Mouse (Mus musculus): Measurements from ENCODE around the gene Prkcb. TPM values are rescaled to one million over a fixed set of nuclear protein-coding genes. Genes with fewer than 3 reads are reported as not detected.

Prkcb gene
- polyA plus RNA-seq, 1 experiment from 2014 or later = 4.8 TPM

- ATAC-seq (ENCODE audit: low FRiP score, low TSS enrichment) = no peak
- 62% methylated on average over 4 of the region's 4 CpGs for WGBS
- Histone ChIP-seq H3K4me1 (ENCODE audit: insufficient read depth, low read length) (no peaks in the 10 kb centered on the region), H3K9me3 (ENCODE audit: low read length) (peaks cover 3% of the 10 kb centered on the region; the same call in 1 of the 2 replicates), H3K27me3 (ENCODE audit: insufficient read depth, low read length) (no peaks in the 10 kb centered on the region), H3K9ac (replicated peaks; ENCODE audit: low read length) (no peak overlapping the region), H3K27ac (ENCODE audit: low read length) (no peak overlapping the region), H3K36me3 (ENCODE audit: insufficient read depth, low read length) (no peaks in the 10 kb centered on the region), H3K4me2 (replicated peaks; ENCODE audit: low read depth, low read length) (no peak overlapping the region), H3K4me3 (ENCODE audit: low read length) (no peak overlapping the region)
Measured at GRCm38 (mm10) chr7:122300538-122300937, 12.0 kb downstream of the Prkcb start.

DNA sequence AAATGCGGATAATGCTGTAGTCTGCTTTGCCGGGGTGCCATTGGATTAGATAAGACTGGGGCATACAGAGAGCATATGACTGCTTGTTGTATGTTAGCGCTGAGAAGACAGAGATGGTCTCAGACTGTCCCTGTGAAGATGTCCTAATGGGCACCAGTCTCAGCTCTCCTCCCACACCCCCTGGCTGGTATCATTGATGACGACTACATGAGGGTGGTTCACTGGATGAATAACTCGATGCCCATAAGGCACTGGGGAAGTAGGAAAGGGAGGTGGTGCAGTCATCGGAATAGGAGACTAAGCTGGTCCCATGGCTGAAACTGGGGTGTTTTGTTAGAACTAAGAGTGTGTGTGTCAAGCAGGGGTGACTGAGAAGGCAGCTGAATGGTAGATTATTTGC is 14.0 kb downstream of the Prkcb start:
- Histone ChIP-seq H3K27ac (ENCODE audit: low read length) (no peak overlapping the region), H3K9ac (replicated peaks; ENCODE audit: low read length) (no peak overlapping the region), H3K9me3 (ENCODE audit: low read length) (peaks cover 3% of the 10 kb centered on the region; the same call in 1 of the 2 replicates), H3K4me3 (ENCODE audit: low read length) (no peak overlapping the region), H3K4me2 (replicated peaks; ENCODE audit: low read depth, low read length) (no peak overlapping the region), H3K36me3 (ENCODE audit: insufficient read depth, low read length) (no peaks in the 10 kb centered on the region), H3K4me1 (ENCODE audit: insufficient read depth, low read length) (no peaks in the 10 kb centered on the region), H3K27me3 (ENCODE audit: insufficient read depth, low read length) (no peaks in the 10 kb centered on the region)
- 89% methylated on average over 6 of the region's 6 CpGs for WGBS
- ATAC-seq (ENCODE audit: low FRiP score, low TSS enrichment) = no peak

DNA sequence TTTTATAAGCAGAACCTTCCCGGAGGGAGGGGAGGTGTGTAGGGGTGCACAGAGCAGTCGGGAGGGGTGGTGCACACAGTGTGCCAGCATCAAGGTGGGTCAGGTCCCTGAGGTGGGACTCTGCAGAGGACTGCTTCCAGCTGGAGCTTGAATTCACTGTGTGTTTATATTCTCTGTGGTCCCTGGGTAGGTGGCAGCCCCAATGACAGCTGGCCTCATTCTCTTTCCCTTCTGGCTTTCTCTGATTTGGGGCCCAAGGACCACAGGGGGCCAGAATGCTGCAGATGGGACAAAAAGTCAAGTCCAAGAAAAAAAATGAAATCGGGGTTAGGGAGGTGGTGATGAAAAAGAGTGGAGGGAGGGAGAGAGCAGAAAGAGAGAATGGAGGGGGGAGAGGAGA is 15.4 kb downstream of the Prkcb start:
- H3K27me3 ChIP-seq (ENCODE audit: insufficient read depth, low read length) = no peaks in the 10 kb centered on the region

GRCm38 (mm10) chr7:122304521-122304920 is 16.0 kb downstream of the Prkcb start:
- Histone ChIP-seq H3K27me3 (ENCODE audit: insufficient read depth, low read length) (no peaks in the 10 kb centered on the region), H3K9me3 (ENCODE audit: low read length) (peaks cover 3% of the 10 kb centered on the region; the same call in 1 of the 2 replicates), H3K27ac (ENCODE audit: low read length) (no peak overlapping the region), H3K36me3 (ENCODE audit: insufficient read depth, low read length) (no peaks in the 10 kb centered on the region), H3K4me2 (replicated peaks; ENCODE audit: low read depth, low read length) (no peak overlapping the region), H3K4me1 (ENCODE audit: insufficient read depth, low read length) (0 out of 2 replicates have a peak, but pooled peaks cover 1% of the 10 kb centered on the region), H3K4me3 (ENCODE audit: low read length) (no peak overlapping the region), H3K9ac (replicated peaks; ENCODE audit: low read length) (no peak overlapping the region)
- 83% methylated on average over 2 of the region's 2 CpGs for WGBS
- no peak for ATAC-seq (ENCODE audit: low FRiP score, low TSS enrichment)

More for the DNA sequence above, 15.4 kb downstream of the Prkcb start:
- Histone ChIP-seq H3K4me2 (replicated peaks; ENCODE audit: low read depth, low read length) (no peak overlapping the region), H3K4me3 (ENCODE audit: low read length) (no peak overlapping the region), H3K9me3 (ENCODE audit: low read length) (peaks cover 3% of the 10 kb centered on the region; the same call in 1 of the 2 replicates), H3K36me3 (ENCODE audit: insufficient read depth, low read length) (no peaks in the 10 kb centered on the region), H3K27ac (ENCODE audit: low read length) (no peak overlapping the region), H3K9ac (replicated peaks; ENCODE audit: low read length) (no peak overlapping the region), H3K4me1 (ENCODE audit: insufficient read depth, low read length) (no peaks in the 10 kb centered on the region)
- 76% methylated on average over 3 of the region's 3 CpGs for WGBS
- ATAC-seq (ENCODE audit: low FRiP score, low TSS enrichment) = no peak

DNA sequence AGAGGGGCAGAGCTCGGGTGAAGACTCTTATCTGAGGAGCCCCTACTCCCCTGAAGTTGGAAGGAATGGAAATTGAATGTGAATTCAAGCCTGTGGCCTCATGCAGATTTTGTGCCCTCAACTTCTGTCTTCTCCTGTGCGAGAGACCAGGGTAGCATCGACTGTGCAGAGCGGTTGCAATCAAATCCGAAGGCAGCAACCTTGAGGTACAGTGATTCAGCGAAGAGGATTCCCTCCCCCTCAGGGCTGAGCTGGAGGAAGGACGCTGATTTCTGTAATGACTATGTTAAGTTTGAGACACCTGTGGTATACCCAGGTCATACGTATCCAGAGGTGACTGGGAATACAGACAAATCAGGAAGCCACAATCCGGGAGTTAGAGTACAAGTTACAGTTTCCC is 18.7 kb downstream of the Prkcb start:
- ATAC-seq (ENCODE audit: low FRiP score, low TSS enrichment) = no peak
- Histone ChIP-seq H3K9me3 (ENCODE audit: low read length) (no peaks in the 10 kb centered on the region), H3K27ac (ENCODE audit: low read length) (no peak overlapping the region), H3K36me3 (ENCODE audit: insufficient read depth, low read length) (no peaks in the 10 kb centered on the region), H3K4me1 (ENCODE audit: insufficient read depth, low read length) (0 out of 2 replicates have a peak, but pooled peaks cover 5% of the 10 kb centered on the region), H3K4me3 (ENCODE audit: low read length) (no peak overlapping the region), H3K4me2 (replicated peaks; ENCODE audit: low read depth, low read length) (no peak overlapping the region), H3K9ac (replicated peaks; ENCODE audit: low read length) (no peak overlapping the region), H3K27me3 (ENCODE audit: insufficient read depth, low read length) (no peaks in the 10 kb centered on the region)
- WGBS = 88% methylated on average over 9 of the region's 9 CpGs

DNA sequence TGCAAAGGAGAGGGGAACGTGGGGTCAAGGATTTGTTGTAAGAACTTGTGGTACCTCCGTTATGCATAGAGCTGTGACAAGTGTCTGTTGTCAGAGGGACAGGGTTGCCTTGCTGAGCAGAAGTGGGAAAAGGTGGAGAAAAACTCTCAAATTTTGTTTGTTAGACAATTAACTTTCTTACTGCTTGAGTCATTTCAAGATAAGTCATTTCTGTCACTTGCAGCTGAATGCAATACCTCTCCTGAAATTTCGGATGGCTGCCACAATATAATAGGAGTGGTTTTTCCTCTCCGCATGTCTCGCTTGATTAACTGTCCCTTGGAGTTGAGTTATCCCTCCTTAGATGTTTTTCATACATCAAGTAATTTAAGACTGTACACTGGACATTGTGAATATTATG is 20.1 kb downstream of the Prkcb start:
- H3K27me3 ChIP-seq (ENCODE audit: insufficient read depth, low read length) = no peaks in the 10 kb centered on the region
- H3K4me3 ChIP-seq (ENCODE audit: low read length) = no peak overlapping the region
- no peak for ATAC-seq (ENCODE audit: low FRiP score, low TSS enrichment)
- H3K4me1 ChIP-seq (ENCODE audit: insufficient read depth, low read length) = 0 out of 2 replicates have a peak, but pooled peaks cover 5% of the 10 kb centered on the region
- H3K36me3 ChIP-seq (ENCODE audit: insufficient read depth, low read length) = no peaks in the 10 kb centered on the region
- no peak overlapping the region for H3K9ac ChIP-seq (replicated peaks; ENCODE audit: low read length)
- WGBS = 72% methylated on average over 5 of the region's 5 CpGs
- H3K27ac ChIP-seq (ENCODE audit: low read length) = no peak overlapping the region
- H3K9me3 ChIP-seq (ENCODE audit: low read length) = no peaks in the 10 kb centered on the region
- no peak overlapping the region for H3K4me2 ChIP-seq (replicated peaks; ENCODE audit: low read depth, low read length)

DNA sequence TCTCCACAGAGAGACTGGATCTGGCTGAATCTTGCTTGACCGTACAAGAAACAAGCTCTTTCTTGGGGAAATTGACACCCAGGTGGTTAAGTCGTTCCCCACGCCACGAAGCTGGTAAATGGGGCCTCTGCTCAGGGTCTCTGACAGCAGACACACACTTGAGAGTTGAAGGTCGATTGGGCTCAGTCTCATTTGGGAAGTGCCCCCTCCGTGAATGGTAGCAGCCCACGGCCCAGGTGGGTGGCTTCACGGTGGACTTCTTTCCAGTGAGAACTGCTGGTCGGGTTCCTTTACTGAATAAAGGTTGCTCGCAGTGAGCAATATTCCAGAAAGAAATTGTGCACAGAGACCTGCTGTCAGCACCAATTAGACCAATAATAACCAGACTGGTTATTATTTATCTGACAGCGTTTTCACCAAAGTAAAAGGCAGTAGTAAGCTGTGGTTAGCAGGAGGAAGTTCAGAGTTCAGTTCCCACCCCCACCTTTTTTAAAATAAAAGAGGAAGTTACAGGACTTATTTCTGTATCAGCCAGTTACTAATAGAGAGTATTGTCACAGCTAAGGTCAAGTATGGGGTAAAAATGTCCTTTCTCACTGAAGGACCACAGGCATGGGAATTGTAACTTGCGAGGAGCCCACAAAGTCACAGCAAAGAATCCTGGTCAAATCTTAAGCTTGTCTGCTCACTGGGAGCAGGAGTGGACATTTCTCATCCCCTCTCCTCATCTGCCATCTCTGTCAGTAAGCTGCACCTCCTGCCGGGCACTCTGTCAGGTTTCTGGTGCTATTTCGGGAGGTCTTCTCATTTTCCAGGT is 21.6 kb downstream of the Prkcb start:
- ATAC-seq (ENCODE audit: low FRiP score, low TSS enrichment) = no peak
- H3K27me3 ChIP-seq (ENCODE audit: insufficient read depth, low read length) = no peaks in the 10 kb centered on the region
- no peak overlapping the region for H3K4me3 ChIP-seq (ENCODE audit: low read length)
- H3K9me3 ChIP-seq (ENCODE audit: low read length) = no peaks in the 10 kb centered on the region
- H3K9ac ChIP-seq (replicated peaks; ENCODE audit: low read length) = no peak overlapping the region
- no peaks in the 10 kb centered on the region for H3K36me3 ChIP-seq (ENCODE audit: insufficient read depth, low read length)
- 0 out of 2 replicates have a peak, but pooled peaks cover 5% of the 10 kb centered on the region for H3K4me1 ChIP-seq (ENCODE audit: insufficient read depth, low read length)
- no peak overlapping the region for H3K4me2 ChIP-seq (replicated peaks; ENCODE audit: low read depth, low read length)
- WGBS = 44% methylated on average over 14 of the region's 14 CpGs
- no peak overlapping the region for H3K27ac ChIP-seq (ENCODE audit: low read length)

DNA sequence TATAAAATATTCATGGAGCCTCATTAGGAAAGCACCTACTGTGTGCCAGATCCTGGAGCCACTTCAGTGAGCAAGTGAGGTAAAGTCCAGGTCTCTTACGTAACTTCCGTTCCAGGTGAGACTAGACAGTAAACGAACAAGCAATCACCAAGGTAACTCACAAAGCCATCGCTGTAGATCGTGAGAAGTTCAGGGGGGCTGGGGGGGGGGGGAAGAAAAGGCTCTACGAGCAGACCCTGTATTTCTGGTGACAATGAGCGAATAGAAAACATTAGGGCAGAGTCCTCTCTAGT is 22.1 kb downstream of the Prkcb start:
- Histone ChIP-seq H3K27ac (ENCODE audit: low read length) (no peak overlapping the region), H3K36me3 (ENCODE audit: insufficient read depth, low read length) (no peaks in the 10 kb centered on the region), H3K27me3 (ENCODE audit: insufficient read depth, low read length) (no peaks in the 10 kb centered on the region), H3K4me2 (replicated peaks; ENCODE audit: low read depth, low read length) (no peak overlapping the region), H3K9ac (replicated peaks; ENCODE audit: low read length) (no peak overlapping the region), H3K4me3 (ENCODE audit: low read length) (no peak overlapping the region), H3K9me3 (ENCODE audit: low read length) (no peaks in the 10 kb centered on the region), H3K4me1 (ENCODE audit: insufficient read depth, low read length) (0 out of 2 replicates have a peak, but pooled peaks cover 5% of the 10 kb centered on the region)
- no peak for ATAC-seq (ENCODE audit: low FRiP score, low TSS enrichment)
- 92% methylated on average over 7 of the region's 7 CpGs for WGBS

GRCm38 (mm10) chr7:122313690-122314477 is 25.3 kb downstream of the Prkcb start:
- Histone ChIP-seq H3K4me3 (ENCODE audit: low read length) (no peak overlapping the region), H3K4me1 (ENCODE audit: insufficient read depth, low read length) (0 out of 2 replicates have a peak, but pooled peaks cover 5% of the 10 kb centered on the region), H3K27ac (ENCODE audit: low read length) (no peak overlapping the region), H3K36me3 (ENCODE audit: insufficient read depth, low read length) (no peaks in the 10 kb centered on the region), H3K4me2 (replicated peaks; ENCODE audit: low read depth, low read length) (no peak overlapping the region), H3K9me3 (ENCODE audit: low read length) (no peaks in the 10 kb centered on the region), H3K9ac (replicated peaks; ENCODE audit: low read length) (no peak overlapping the region), H3K27me3 (ENCODE audit: insufficient read depth, low read length) (no peaks in the 10 kb centered on the region)
- no peak for ATAC-seq (ENCODE audit: low FRiP score, low TSS enrichment)
- 92% methylated on average over 12 of the region's 12 CpGs for WGBS

Data from kidney, embryonic 16.5 days (tissue).